Mouse (Mus musculus): ENCODE data around the gene Gja10.

The Gja10 gene

DNA sequence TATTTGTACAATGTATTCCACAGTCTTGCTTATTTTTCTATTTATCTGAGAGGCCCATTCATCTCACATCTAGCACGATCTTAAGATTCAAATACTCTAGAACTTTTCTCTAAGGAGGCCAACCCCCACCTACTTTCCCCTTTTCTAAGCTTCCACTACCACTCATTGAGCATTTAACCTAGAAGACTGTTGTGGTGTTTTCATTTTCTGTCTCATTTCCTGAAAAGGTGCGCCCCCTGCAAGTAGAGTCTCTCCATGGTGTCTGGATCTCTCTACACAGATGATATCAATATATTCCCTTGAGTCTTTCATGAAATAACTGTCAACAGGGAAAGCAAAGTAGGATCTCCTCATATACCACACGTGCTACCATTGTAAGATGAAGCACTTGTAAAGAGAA, at the start of gene Gja10:
Gja10 (minus strand) TSS at position 101 of the 400 bp plus-strand sequence.
- DNase-seq (ENCODE audit: low spot score in 2 of 2) = no peak

DNA sequence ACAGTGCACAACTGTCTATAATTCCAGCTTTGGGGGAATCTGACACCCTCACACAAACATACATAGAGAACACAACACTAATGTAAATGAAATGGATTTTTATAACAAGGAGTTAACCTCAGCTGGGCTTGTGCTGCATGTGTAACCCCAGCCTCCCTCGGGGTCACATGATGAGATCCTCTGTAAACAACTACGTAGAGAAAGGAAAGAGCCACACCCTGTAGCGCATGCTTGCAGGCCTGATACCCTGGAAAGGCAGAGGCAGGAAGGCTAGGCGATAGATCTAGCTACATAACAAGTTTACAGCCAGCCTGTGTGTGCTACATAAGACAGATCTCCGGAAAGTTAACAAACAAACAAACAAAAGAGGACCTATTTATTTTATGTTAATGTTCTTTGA, 49.1 kb upstream of the Gja10 start:
- no peak for DNase-seq (ENCODE audit: low spot score in 2 of 2)

DNA sequence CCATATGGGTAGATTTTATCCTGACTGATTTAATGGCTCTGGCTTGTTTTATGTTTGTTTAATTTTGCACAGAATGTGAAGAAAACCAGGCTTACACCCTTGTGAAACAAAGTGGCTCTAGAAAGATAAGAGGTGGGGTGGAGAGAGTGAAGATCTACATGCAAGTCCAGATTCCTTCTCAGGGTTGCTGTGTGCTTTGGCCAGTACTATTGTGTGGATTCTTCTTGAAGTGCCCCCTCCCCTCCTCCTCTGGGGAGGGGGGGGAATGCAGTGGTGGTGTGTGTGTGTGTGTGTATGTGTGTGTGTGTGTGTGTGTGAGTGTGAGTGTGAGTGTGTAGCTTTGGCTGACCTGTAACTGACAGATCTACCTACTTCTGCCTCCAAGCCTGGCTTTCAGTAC, 19.1 kb upstream of the Gja10 start:
- no peak for DNase-seq (ENCODE audit: low spot score in 2 of 2)

DNA sequence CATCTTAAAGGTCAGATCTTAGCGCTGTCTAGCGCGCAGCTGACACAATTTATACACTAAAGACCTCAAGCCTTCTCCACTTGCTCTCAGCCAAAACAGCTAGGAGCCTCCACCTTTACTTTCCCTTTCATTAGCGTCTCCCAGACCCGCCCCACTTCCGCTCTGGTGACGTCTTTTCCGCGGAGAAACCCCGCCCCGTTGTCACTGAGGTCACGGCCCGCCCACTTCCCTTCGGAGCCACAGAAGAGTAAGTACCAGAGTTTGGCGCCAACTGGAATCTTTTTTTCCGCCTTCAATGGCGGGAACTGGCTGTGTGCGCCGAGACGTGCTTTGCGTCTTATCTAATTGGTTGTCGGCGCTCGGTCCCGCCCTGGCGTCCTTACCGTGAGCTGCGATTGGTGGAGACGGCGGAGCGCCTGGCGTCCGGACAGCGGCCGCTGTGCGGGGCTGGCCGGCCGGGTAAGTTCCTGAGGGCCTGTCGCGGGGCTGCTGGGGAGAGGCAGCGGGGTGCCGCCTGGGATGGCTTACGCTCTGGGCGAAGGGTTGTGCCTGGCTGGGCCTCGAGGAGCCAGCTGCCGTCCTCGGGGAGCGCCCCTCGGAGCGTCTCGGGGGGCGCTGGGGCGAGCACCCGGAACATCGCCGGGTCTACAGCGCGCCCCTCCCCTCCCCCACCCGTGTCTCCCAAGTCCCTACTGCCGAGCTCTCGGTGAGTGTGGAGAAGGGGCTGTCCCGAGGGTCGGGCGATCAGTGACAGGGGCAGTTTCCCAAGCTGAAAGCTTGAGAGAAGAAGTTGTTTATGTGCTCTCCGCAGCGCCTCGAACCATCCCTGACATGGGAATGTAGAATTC, 12.7 kb upstream of the Gja10 start, which contains the start of gene Casp8ap2:
Casp8ap2 (plus strand) TSS at position 418 of the 848 bp plus-strand sequence.
- peak; percentile 98 to 99 for DNase-seq (ENCODE audit: low spot score in 2 of 2)

DNA sequence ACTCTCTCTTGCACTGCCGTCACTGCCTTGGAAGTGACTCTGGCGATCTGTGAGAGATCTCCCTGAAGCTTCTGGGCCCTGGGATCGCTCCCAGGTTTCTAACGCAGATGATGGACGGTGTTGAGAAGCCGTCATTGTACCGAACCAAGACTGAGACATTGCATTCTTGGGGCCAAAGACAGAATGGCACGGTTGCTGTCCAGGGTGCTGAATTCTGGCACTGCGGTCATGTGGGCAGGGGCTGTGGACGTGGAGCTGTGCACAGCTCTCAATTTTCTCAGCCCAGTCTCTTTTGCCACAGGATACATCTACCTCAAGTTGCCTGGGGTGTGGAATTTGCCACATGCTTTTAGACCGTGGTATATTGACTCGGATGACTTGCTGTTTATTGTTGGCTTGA, 1.4 kb downstream of the Gja10 start:
- peak; percentile 42 to 84 for DNase-seq (ENCODE audit: low spot score in 2 of 2)

DNA sequence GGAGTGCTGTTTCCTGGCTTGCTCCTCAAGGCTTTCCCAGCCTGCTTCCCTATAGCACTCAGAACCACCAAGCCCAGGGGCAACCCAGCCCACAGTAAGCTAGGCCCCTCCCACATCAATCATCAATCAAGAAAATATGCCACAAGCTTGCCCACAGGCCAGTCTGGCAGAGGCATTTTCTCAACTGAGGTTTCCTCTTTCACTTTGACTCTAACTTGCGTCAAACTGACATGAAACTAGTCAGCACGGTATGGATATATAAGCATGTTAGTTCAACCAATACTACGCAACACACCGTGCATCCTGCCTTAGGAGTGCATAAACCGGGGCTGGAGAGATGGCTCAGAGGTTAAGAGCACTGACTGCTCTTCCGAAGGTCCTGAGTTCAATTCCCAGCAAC, 14.3 kb downstream of the Gja10 start:
- DNase-seq (ENCODE audit: low spot score in 2 of 2) = no peak

DNA sequence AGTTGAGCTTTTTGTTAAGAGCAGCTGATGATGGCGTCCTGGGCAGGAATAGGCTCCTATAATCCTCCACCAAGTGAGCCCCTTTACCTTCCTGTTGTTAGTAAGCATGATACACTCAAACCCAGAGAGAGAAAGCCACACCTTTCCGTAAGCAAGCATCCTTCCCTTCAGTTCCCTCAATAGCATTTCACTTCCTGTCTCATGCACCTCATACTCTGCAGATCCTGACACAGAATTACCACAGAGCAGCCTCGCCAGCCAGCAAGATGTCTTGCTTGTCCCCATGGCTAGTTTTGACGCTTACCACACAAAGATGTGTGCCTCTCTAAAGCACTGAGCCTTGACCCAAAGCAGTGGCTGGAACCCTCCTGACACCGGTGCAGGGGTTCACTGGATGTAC, 15.0 kb downstream of the Gja10 start:
- DNase-seq (ENCODE audit: low spot score in 2 of 2) = no peak

DNA sequence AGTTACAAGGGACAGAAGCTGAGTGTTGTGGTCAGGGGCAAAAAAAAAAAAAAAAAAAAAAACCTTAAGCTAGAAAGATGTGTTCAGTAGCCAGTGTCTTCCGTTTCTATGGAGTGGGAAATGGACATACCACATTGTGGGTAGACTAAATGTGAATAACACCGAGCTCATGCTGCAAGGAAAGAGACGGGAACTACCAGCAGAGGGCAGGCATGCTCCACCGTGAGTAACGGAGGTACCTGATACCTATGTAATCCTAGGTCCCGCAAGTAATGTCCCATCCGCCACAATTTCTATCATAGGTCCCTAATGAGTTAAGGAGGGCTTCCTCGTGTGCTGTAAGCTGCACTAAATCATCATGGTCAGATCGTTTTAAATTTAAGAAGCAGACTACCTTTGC, 16.0 kb downstream of the Gja10 start:
- DNase-seq (ENCODE audit: low spot score in 2 of 2) = peak; percentile 67 to 82

DNA sequence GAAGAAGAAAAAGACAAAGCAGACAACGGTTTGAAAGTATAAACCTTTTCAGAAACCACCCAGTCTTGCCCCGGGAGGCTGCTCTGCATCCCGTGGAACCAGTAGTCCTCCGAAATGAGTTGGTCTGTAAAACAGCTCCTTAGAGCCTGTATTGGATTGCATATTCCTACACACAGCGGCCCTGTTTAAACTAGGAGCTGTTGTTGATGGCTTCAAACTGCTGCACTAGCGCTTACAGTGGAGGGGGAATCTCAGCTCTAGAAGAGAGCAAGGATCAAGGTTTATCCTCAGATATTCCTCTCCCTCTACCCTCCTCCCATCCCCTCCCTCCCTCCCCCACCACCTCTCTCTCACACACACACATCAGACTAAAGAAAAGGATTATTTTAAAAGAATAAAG, 18.4 kb downstream of the Gja10 start:
- DNase-seq (ENCODE audit: low spot score in 2 of 2) = no peak

DNA sequence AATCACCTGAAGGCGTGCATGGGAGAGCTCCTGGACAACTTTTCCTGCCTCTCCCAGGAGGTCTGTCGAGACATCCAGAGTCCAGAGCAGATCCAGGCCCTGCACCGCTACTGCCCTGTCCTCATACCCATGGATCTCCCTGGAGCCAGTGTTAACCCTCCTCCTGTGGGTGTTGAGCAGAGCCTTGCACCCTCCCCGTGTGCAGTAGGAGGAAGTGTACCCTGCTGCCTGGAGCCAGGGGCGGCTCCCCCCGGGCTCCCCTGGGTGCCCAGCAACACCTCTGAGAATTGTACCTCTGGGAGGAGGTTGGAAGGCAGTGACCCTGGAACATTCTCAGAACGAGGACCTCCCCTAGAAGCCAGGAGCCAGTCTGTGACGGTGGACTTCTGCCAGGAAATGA, 22.7 kb downstream of the Gja10 start:
- no peak for DNase-seq (ENCODE audit: low spot score in 2 of 2)

DNA sequence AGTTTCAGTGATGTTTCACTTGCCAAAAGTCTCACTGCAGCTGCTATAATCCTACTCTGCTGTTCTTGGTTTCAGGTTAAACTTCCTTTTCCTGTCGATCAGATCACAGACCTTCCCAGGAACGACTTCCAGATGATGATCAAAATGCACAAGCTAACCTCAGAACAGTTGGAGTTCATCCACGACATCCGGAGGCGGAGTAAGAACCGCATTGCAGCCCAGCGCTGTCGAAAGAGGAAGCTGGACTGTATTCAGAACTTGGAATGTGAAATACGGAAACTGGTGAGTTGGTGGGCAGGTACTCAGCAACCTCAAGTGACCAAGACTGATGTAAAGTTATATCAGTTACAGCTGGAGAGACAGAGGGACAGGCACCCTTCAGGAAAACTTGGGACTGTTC, 27.4 kb downstream of the Gja10 start:
- DNase-seq (ENCODE audit: low spot score in 2 of 2) = no peak

DNA sequence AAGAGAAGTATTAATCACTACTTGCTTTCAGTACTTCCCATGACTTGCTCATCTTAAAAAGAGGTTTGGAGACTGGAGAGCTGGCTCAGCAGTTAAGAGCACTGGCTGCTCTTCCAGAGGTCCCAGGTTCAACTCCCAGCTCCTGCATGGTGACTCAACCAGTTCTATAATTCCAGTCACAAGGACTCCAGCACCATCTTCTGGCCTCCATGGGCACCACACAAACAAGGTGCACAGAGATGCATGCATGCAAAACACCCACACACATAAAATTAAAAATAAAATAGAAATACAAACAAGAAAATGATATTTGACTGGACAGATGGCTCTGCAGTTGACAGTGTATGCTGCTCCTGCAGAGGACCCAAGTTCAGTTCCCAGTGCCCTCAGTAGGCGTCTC, 28.0 kb downstream of the Gja10 start:
- DNase-seq (ENCODE audit: low spot score in 2 of 2) = no peak

DNA sequence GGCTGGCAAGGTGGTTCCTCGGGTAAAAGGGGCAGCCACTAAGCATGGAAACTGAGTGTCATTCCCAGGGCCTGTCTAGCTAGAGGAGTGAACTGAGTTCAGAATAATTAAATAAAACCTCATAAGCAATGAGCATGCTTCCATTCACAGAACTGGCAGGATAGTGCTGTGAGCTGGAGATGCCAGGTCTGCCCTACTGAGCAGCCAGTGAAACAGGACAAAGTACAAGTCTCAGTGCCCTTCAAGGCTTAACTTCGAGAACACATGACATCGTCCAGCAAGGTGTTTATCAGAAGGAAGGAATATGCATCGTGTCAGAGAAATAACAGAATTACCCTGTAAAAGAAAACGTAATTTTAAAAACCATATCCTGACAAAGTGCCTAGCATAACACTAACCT, 29.0 kb downstream of the Gja10 start:
- DNase-seq (ENCODE audit: low spot score in 2 of 2) = no peak

DNA sequence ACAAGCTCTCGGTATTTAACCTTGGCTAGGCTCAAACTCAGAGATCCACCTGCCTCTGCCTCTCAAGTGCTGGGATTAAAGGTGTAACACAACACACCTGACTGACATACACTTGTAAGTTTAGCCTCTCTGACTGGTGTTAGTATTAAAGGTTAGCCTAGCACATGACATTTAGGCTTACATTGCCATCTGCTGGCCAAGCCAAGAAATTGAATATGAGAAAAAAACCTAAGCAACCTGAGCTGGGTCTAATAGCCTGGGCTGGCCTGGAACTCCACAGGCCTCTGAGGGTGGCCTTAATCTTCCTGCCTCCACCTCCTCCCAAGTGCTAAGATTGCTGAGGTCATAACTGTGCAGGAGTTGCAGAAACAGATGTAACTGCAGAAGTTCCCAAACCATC, 30.4 kb downstream of the Gja10 start:
- DNase-seq (ENCODE audit: low spot score in 2 of 2) = no peak

DNA sequence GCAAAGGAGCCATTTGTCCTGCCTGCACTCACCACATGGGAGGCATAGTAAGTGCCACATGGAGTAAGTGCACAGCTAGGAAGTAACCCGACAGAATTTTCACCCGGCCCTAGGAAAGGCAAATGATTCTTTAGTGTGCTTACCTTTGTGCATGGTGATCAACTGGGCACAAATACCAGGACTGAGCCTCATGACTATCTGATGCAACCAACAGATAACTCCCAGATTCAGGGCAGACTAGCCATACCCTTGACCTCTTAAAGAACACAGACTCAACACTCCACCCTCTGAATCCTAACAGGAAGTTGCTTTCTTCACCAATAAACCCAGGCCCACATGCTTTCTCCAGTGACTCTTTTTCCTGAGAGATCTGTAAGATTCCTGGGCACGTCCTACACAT, 31.1 kb downstream of the Gja10 start:
- no peak for DNase-seq (ENCODE audit: low spot score in 2 of 2)

DNA sequence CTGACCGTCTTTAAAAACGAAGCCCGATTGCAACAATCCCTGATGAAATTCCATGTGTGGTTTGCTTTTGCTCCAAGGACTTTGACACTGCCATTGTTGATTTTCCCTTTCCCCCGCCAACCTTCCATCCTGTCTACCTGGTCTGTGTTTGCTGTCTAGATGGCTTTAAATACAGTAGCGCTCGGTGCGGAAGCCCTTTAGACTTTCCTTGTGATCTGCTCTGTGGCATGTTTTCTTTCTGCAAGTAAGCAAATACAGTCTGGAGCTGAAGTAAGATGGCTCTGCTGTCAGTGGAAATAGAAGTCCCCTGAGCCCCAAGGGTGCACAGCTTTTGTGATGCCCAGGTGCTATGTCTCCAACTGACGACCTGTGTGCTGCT, 31.6 kb downstream of the Gja10 start:
- no peak for DNase-seq (ENCODE audit: low spot score in 2 of 2)

DNA sequence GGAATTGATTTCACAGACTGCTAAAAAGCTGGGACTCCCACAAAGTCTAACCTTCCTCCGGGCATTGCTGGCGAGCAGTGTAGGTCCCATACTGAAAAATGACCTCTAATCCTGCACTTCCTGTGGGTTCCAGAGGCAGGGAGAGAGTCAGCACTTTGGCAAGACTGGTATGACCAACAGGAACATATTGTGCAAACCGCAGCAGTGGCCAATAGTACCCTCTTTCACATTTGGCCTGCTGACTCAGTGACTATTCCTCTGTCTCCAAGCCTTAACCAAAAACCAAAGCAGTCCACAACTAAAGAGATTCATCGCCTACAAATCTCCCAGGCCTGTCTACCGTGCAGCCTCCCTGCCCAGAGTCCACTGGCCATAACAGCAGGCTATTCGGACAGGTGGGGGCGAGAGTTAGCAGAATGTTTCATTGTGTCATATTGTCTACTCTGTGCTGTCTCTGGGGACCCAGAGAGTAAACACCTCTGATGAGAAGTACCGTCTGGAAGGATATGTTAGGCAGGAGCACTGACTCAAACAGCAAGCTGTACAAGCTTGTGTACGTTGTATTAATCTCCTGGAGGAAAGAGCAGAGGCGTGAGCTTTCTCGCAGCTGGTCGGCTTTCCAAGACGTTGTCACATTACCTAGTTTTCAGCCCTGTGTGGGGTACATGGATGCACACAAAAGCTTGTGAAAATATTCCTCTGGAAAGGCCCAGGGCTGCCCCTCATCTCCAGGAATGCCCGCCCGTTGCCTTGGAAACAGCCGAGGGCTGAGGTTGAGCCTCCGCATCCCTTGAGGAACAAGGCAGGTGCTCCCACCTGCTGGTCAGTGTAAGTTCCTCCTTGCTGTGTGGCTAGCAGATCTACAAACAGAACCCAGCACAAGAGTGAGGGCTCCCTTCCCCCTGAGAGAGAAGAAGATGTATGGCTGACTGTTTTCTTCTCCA, 32.3 kb downstream of the Gja10 start:
- DNase-seq (ENCODE audit: low spot score in 2 of 2) = no peak

DNA sequence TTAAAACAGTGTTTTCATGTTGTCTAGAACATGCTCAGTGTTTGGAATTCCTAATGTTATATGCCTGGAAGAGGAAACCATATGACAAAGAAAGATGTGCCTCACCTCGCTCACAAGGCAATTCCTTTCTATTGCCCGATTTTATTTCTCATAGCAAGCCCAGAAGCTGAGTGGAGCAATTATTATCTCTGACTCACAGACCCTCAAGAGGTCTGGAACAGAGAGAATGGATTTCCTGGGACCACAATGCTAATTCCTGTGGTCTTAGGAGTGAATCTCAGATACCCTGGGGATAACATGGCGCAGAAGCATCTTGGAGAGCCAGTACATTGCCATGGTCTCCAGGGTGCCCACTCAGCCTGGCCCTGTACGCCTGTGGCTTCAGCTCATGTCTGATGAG, 33.5 kb downstream of the Gja10 start:
- DNase-seq (ENCODE audit: low spot score in 2 of 2) = no peak

DNA sequence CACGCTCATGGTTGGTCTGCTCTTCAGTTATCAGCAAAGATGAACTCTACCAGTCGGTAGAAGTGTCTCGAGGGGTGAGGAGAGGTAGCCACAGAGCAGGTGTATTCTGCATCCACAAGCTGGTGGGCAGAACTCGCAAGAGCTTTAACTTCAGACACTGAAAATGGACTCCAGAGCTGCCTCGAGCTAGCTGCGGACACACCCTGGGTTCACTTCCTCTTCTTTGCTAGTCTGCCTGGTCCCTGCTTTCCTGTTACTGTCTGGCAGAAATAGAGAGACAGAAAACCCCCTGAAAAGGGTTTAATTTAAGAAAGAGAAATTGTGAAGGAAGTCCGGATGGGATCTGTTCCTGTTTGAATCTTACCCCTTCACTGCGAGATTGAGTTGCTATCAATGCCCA, 37.6 kb downstream of the Gja10 start:
- peak in 1 of 2 experiments; percentile 34 for DNase-seq (ENCODE audit: low spot score in 2 of 2)

DNA sequence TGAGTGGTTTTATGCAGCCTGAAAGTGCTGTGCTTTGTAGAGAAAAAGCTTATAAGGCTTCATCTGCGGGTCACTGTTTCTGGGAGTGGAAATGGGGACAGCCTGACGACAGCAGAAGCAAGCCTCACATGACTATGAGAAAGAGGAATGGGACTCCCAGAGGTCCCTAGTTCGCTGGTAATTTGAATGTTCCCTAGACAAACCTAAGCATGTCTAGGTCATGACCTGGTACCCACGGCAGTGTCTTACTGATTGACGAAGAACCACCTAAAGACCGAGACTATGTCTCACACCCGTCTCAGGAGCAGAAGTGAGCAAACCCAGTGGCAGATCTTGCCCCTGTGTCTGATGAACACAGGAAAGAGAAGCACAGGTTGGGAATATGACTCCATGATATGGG, 38.1 kb downstream of the Gja10 start:
- DNase-seq (ENCODE audit: low spot score in 2 of 2) = no peak

DNA sequence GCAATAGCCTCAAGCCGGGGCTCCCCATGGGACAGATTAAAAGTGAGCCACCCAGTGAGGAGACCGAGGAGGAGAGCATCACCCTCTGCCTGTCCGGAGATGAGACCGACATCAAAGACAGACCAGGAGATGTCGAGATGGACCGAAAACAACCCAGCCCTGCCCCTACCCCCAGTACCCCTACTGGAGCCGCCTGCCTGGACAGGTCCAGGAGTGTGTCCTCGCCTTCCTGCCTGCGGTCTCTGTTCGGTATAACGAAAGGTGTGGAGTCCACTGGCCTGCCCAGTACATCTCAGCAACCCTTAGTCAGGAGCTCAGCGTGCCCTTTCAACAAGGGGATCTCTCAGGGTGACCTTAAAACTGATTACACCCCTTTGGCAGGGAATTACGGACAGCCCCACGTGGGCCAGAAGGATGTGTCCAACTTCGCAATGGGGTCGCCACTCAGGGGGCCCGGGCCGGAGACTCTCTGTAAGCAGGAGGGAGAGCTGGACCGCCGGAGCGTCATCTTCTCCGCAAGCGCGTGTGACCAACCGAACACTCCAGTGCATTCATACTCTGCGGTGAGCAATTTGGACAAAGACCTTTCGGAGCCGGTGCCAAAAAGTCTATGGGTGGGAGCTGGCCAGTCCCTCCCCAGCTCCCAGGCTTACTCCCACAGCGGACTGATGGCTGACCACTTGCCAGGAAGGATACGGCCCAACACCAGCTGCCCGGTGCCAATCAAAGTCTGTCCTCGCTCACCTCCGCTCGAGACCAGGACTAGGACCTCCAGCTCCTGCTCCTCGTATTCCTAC, 40.0 kb downstream of the Gja10 start:
- no peak for DNase-seq (ENCODE audit: low spot score in 2 of 2)

DNA sequence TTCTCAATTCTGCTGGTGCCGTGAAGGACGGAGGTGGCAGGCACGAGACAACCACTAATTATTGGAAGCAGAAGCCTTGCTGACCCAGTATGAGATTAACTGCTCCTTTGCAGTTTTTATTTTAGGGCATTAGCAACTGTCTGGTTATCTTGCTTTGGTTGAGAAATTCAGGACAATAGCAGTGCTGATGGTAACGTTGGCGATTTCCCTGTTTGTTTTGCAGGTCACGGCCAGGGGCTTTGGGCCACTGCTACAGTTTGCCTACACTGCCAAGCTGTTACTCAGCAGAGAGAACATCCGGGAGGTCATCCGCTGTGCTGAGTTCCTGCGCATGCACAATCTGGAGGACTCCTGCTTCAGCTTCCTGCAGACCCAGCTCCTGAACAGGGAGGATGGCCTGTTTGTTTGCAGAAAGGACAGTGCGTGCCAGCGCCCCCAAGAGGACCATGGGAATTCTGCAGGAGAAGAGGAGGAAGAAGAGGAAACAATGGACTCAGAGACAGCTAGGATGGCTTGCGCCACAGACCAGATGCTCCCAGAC, 40.9 kb downstream of the Gja10 start:
- DNase-seq (ENCODE audit: low spot score in 2 of 2) = no peak
